Mouse (Mus musculus): Measurements from ENCODE around the gene Rtl8b. TPM values are rescaled to one million over a fixed set of nuclear protein-coding genes. Genes with fewer than 3 reads are reported as not detected.
"Not testable (repeated sequence)": the region's sequence is repeated elsewhere in the genome, so short reads cannot be mapped to it uniquely, and the experiment has no call there.

Rtl8b gene
- 30.5 and 35.6 TPM in 2 replicates for polyA plus RNA-seq (2015; fragmentation: Nextera tagmentation; extraction: Ambion mirVana)

- 20% methylated on average over 12 of the region's 15 CpGs for WGBS
- Histone ChIP-seq H3K4me2 (ENCODE audit: low read depth, low read length) (peak within 1 kb of the TSS; percentile 32), H3K27ac (ENCODE audit: low read length) (peak within 1 kb of the TSS; percentile 12; the same call in 1 of the 2 replicates), H3K9ac (ENCODE audit: low read length) (peak within 1 kb of the TSS; percentile 17; the same call in 1 of the 2 replicates), H3K27me3 (ENCODE audit: control insufficient read depth, insufficient read depth, low read length) (no peaks in the 10 kb centered on the region), H3K36me3 (ENCODE audit: control insufficient read depth, insufficient read depth, low read length) (no peaks in the 10 kb centered on the region), H3K9me3 (replicated peaks; ENCODE audit: control insufficient read depth, low read length) (no peaks in the 10 kb centered on the region), H3K4me3 (replicated peaks; ENCODE audit: low read length) (peak within 1 kb of the TSS; percentile 36), H3K4me1 (ENCODE audit: control insufficient read depth, insufficient read depth, low read length) (no peaks in the 10 kb centered on the region)
- peak; percentile 92 for ATAC-seq (ENCODE audit: insufficient read depth, low FRiP score)
These were observed at the start of gene Rtl8b for GRCm38 (mm10) chrX:53670294-53670693. Rtl8b (minus strand) TSS chrX:53670408.

- peak overlapping the region; percentile 49 for H3K4me2 ChIP-seq (ENCODE audit: low read depth, low read length)
- no peaks in the 10 kb centered on the region for H3K36me3 ChIP-seq (ENCODE audit: control insufficient read depth, insufficient read depth, low read length)
- no peaks in the 10 kb centered on the region for H3K27me3 ChIP-seq (ENCODE audit: control insufficient read depth, insufficient read depth, low read length)
- H3K4me1 ChIP-seq (ENCODE audit: control insufficient read depth, insufficient read depth, low read length) = peaks cover 3% of the 10 kb centered on the region; the same call in 1 of the 2 replicates
- peak; percentile 29; the same call in 1 of the 2 replicates for ATAC-seq (ENCODE audit: insufficient read depth, low FRiP score)
- H3K9me3 ChIP-seq (replicated peaks; ENCODE audit: control insufficient read depth, low read length) = no peaks in the 10 kb centered on the region
- no peak overlapping the region for H3K27ac ChIP-seq (ENCODE audit: low read length)
- peak overlapping the region; percentile 29 for H3K4me3 ChIP-seq (replicated peaks; ENCODE audit: low read length)
- no peak overlapping the region; the same call in 1 of the 2 replicates for H3K9ac ChIP-seq (ENCODE audit: low read length)
- 18% methylated on average over 49 of the region's 49 CpGs for WGBS
These were observed 46.3 kb upstream of the Rtl8b start for GRCm38 (mm10) chrX:53716323-53717182.

- Histone ChIP-seq H3K27ac (ENCODE audit: low read length) (no peak overlapping the region), H3K9ac (ENCODE audit: low read length) (no peak overlapping the region), H3K4me1 (ENCODE audit: control insufficient read depth, insufficient read depth, low read length) (peaks cover 3% of the 10 kb centered on the region; the same call in 1 of the 2 replicates), H3K4me2 (ENCODE audit: low read depth, low read length) (peak overlapping the region; percentile 49), H3K27me3 (ENCODE audit: control insufficient read depth, insufficient read depth, low read length) (no peaks in the 10 kb centered on the region), H3K9me3 (replicated peaks; ENCODE audit: control insufficient read depth, low read length) (no peaks in the 10 kb centered on the region), H3K4me3 (replicated peaks; ENCODE audit: low read length) (no peak overlapping the region; the same call in 1 of the 2 replicates), H3K36me3 (ENCODE audit: control insufficient read depth, insufficient read depth, low read length) (no peaks in the 10 kb centered on the region)
- 0 out of 2 replicates have a peak, but pooled peaks have one; percentile 19 for ATAC-seq (ENCODE audit: insufficient read depth, low FRiP score)
- WGBS = 53% methylated on average over 2 of the region's 2 CpGs
These were observed 45.7 kb upstream of the Rtl8b start for GRCm38 (mm10) chrX:53715942-53716322.

- WGBS = 60% methylated on average over 3 of the region's 3 CpGs
- ATAC-seq (ENCODE audit: insufficient read depth, low FRiP score) = no peak
- H3K4me3 ChIP-seq (replicated peaks; ENCODE audit: low read length) = no peak overlapping the region
- no peaks in the 10 kb centered on the region for H3K36me3 ChIP-seq (ENCODE audit: control insufficient read depth, insufficient read depth, low read length)
- H3K27me3 ChIP-seq (ENCODE audit: control insufficient read depth, insufficient read depth, low read length) = no peaks in the 10 kb centered on the region
- no peaks in the 10 kb centered on the region for H3K9me3 ChIP-seq (replicated peaks; ENCODE audit: control insufficient read depth, low read length)
- no peak overlapping the region for H3K9ac ChIP-seq (ENCODE audit: low read length)
- no peak overlapping the region for H3K4me2 ChIP-seq (ENCODE audit: low read depth, low read length)
- no peak overlapping the region for H3K27ac ChIP-seq (ENCODE audit: low read length)
- no peaks in the 10 kb centered on the region for H3K4me1 ChIP-seq (ENCODE audit: control insufficient read depth, insufficient read depth, low read length)
These were observed 32.5 kb upstream of the Rtl8b start for GRCm38 (mm10) chrX:53702673-53703072.

- no peaks in the 10 kb centered on the region for H3K4me1 ChIP-seq (ENCODE audit: control insufficient read depth, insufficient read depth, low read length)
- no peak for ATAC-seq (ENCODE audit: insufficient read depth, low FRiP score)
These were observed 29.0 kb upstream of the Rtl8b start for GRCm38 (mm10) chrX:53699225-53699624.

GRCm38 (mm10) chrX:53694008-53694777 is 24.0 kb upstream of the Rtl8b start:
- H3K27ac ChIP-seq (ENCODE audit: low read length) = no peak overlapping the region

More at GRCm38 (mm10) chrX:53699225-53699624, 29.0 kb upstream of the Rtl8b start:
- Histone ChIP-seq H3K27me3 (ENCODE audit: control insufficient read depth, insufficient read depth, low read length) (no peaks in the 10 kb centered on the region), H3K4me2 (ENCODE audit: low read depth, low read length) (no peak overlapping the region), H3K36me3 (ENCODE audit: control insufficient read depth, insufficient read depth, low read length) (no peaks in the 10 kb centered on the region), H3K4me3 (replicated peaks; ENCODE audit: low read length) (no peak overlapping the region), H3K9me3 (replicated peaks; ENCODE audit: control insufficient read depth, low read length) (no peaks in the 10 kb centered on the region), H3K9ac (ENCODE audit: low read length) (no peak overlapping the region), H3K27ac (ENCODE audit: low read length) (no peak overlapping the region)
- WGBS = 71% methylated on average over 2 of the region's 2 CpGs

GRCm38 (mm10) chrX:53693141-53693540 is 22.9 kb upstream of the Rtl8b start:
- Histone ChIP-seq H3K36me3 (ENCODE audit: control insufficient read depth, insufficient read depth, low read length) (no peaks in the 10 kb centered on the region), H3K4me2 (ENCODE audit: low read depth, low read length) (no peak overlapping the region), H3K4me1 (ENCODE audit: control insufficient read depth, insufficient read depth, low read length) (no peaks in the 10 kb centered on the region), H3K9ac (ENCODE audit: low read length) (no peak overlapping the region), H3K27ac (ENCODE audit: low read length) (no peak overlapping the region), H3K4me3 (replicated peaks; ENCODE audit: low read length) (no peak overlapping the region), H3K9me3 (replicated peaks; ENCODE audit: control insufficient read depth, low read length) (no peaks in the 10 kb centered on the region), H3K27me3 (ENCODE audit: control insufficient read depth, insufficient read depth, low read length) (no peaks in the 10 kb centered on the region)
- ATAC-seq (ENCODE audit: insufficient read depth, low FRiP score) = no peak
- 67% methylated on average over 2 of the region's 2 CpGs for WGBS

More at GRCm38 (mm10) chrX:53694008-53694777, 24.0 kb upstream of the Rtl8b start:
- H3K9ac ChIP-seq (ENCODE audit: low read length) = no peak overlapping the region
- 81% methylated on average over 9 of the region's 9 CpGs for WGBS
- no peaks in the 10 kb centered on the region for H3K27me3 ChIP-seq (ENCODE audit: control insufficient read depth, insufficient read depth, low read length)
- H3K36me3 ChIP-seq (ENCODE audit: control insufficient read depth, insufficient read depth, low read length) = no peaks in the 10 kb centered on the region
- H3K4me2 ChIP-seq (ENCODE audit: low read depth, low read length) = no peak overlapping the region
- H3K4me1 ChIP-seq (ENCODE audit: control insufficient read depth, insufficient read depth, low read length) = no peaks in the 10 kb centered on the region
- no peak overlapping the region for H3K4me3 ChIP-seq (replicated peaks; ENCODE audit: low read length)
- ATAC-seq (ENCODE audit: insufficient read depth, low FRiP score) = no peak
- no peaks in the 10 kb centered on the region for H3K9me3 ChIP-seq (replicated peaks; ENCODE audit: control insufficient read depth, low read length)

- no peaks in the 10 kb centered on the region for H3K27me3 ChIP-seq (ENCODE audit: control insufficient read depth, insufficient read depth, low read length)
- no peak overlapping the region for H3K4me2 ChIP-seq (ENCODE audit: low read depth, low read length)
- ATAC-seq (ENCODE audit: insufficient read depth, low FRiP score) = no peak
- no peaks in the 10 kb centered on the region for H3K9me3 ChIP-seq (replicated peaks; ENCODE audit: control insufficient read depth, low read length)
- H3K27ac ChIP-seq (ENCODE audit: low read length) = no peak overlapping the region
- no peak overlapping the region for H3K4me3 ChIP-seq (replicated peaks; ENCODE audit: low read length)
- no peaks in the 10 kb centered on the region for H3K36me3 ChIP-seq (ENCODE audit: control insufficient read depth, insufficient read depth, low read length)
- H3K4me1 ChIP-seq (ENCODE audit: control insufficient read depth, insufficient read depth, low read length) = no peaks in the 10 kb centered on the region
- no peak overlapping the region for H3K9ac ChIP-seq (ENCODE audit: low read length)
- WGBS = 59% methylated on average over 2 of the region's 2 CpGs
These were observed 21.9 kb upstream of the Rtl8b start for GRCm38 (mm10) chrX:53692065-53692464.

GRCm38 (mm10) chrX:53684676-53685075 is 14.5 kb upstream of the Rtl8b start:
- not testable (repeated sequence) for H3K9ac ChIP-seq (ENCODE audit: low read length); H3K9me3 ChIP-seq (replicated peaks; ENCODE audit: control insufficient read depth, low read length); H3K4me3 ChIP-seq (replicated peaks; ENCODE audit: low read length); ATAC-seq (ENCODE audit: insufficient read depth, low FRiP score); H3K4me1 ChIP-seq (ENCODE audit: control insufficient read depth, insufficient read depth, low read length); H3K36me3 ChIP-seq (ENCODE audit: control insufficient read depth, insufficient read depth, low read length); H3K27ac ChIP-seq (ENCODE audit: low read length); H3K27me3 ChIP-seq (ENCODE audit: control insufficient read depth, insufficient read depth, low read length); H3K4me2 ChIP-seq (ENCODE audit: low read depth, low read length)
- WGBS = 90% methylated on average over 2 of the region's 4 CpGs
